Mouse (Mus musculus) CH12.LX (cell line): Measurements from ENCODE around the gene Dusp6. TPM values are rescaled to one million over a fixed set of nuclear protein-coding genes. Genes with fewer than 3 reads are reported as not detected.

Experiments used
- DNase-seq: peaks from one replicate; pipeline ENCODE4 v3.0.0-alpha.2; 2013; ENCODE audit errors: extremely low read depth
- H3K27ac ChIP-seq: 2 replicates; pipeline ENCODE4 v1.5.1; 2012; ENCODE audit warnings: low read depth, mild to moderate bottlenecking, control low read depth, moderate library complexity; ENCODE audit not compliant: insufficient read depth
- H3K27me3 ChIP-seq: replicated peaks from 2 replicates; pipeline ENCODE3; 2012; ENCODE audit warnings: inconsistent platforms
- H3K36me3 ChIP-seq, 2 experiments: replicated peaks in 1 of 2; 2 replicates each; pipeline versions ENCODE3 to v1.6.1; 2012; ENCODE audit warnings: inconsistent platforms in 1 of 2, low read length in 1 of 2, mild to moderate bottlenecking in 1 of 2, mixed read lengths in 1 of 2, moderate library complexity in 1 of 2; ENCODE audit not compliant: control insufficient read depth in 1 of 2, insufficient read depth in 1 of 2
- H3K4me1 ChIP-seq, 2 experiments: 2 replicates each; pipeline ENCODE4 v1.6.1; 2012; ENCODE audit warnings: inconsistent platforms in 1 of 2, moderate library complexity in 1 of 2; ENCODE audit not compliant: insufficient read depth in 2 of 2, control insufficient read depth in 1 of 2
- H3K4me2 ChIP-seq: 2 replicates; pipeline ENCODE4 v1.6.1; 2012; ENCODE audit warnings: low read depth, mild to moderate bottlenecking, control low read depth; ENCODE audit not compliant: poor library complexity, insufficient read depth, severe bottlenecking
- H3K4me3 ChIP-seq, 3 experiments: fragments of 150-350 bp in 1 of 3; sonication (generic) in 1 of 3; replicated peaks in 1 of 3; 2 replicates each; pipeline versions ENCODE3 to v1.5.1; 2011 to 2012; ENCODE audit warnings: low read depth in 2 of 3, low read length in 2 of 3, mild to moderate bottlenecking in 2 of 3, moderate library complexity in 2 of 3, control low read depth in 1 of 3, improper control_type of control experiment in 1 of 3, inconsistent platforms in 1 of 3, mixed read lengths in 1 of 3; ENCODE audit not compliant: poor library complexity in 1 of 3
- H3K79me2 ChIP-seq: replicated peaks from 2 replicates; pipeline ENCODE4 v1.6.1; 2012; ENCODE audit warnings: mild to moderate bottlenecking, moderate library complexity; ENCODE audit not compliant: control insufficient read depth, poor library complexity, insufficient read depth, severe bottlenecking; ENCODE audit errors: extremely low read depth
- H3K9ac ChIP-seq: 2 replicates; pipeline ENCODE4 v1.6.1; 2012; ENCODE audit warnings: low read depth, mild to moderate bottlenecking, control low read depth, moderate library complexity; ENCODE audit not compliant: insufficient read depth
- H3K9me3 ChIP-seq: replicated peaks from 2 replicates; pipeline ENCODE3; 2012; ENCODE audit warnings: low read length, inconsistent platforms, mixed read lengths
- BHLHE40 ChIP-seq: IDR thresholded peaks from 2 replicates; pipeline ENCODE4 v1.6.1; 2011; ENCODE audit warnings: mild to moderate bottlenecking, low read depth, low read length, improper control_type of control experiment
- CHD1 ChIP-seq: IDR thresholded peaks from 2 replicates; pipeline ENCODE4 v1.6.1; 2012; ENCODE audit warnings: low read depth, low read length, improper control_type of control experiment, inconsistent platforms
- CTCF ChIP-seq, 2 experiments: IDR thresholded peaks in 1 of 2; conservative IDR thresholded peaks in 1 of 2; 2 replicates each; pipeline ENCODE4 v1.5.1; 2011 to 2012; ENCODE audit warnings: low read depth in 2 of 2, low read length in 2 of 2, improper control_type of control experiment in 1 of 2, inconsistent platforms in 1 of 2, mild to moderate bottlenecking in 1 of 2, moderate library complexity in 1 of 2
- E2F4 ChIP-seq: IDR thresholded peaks from 2 replicates; pipeline ENCODE4 v1.6.1; 2011; ENCODE audit warnings: low read depth, low read length, improper control_type of control experiment; ENCODE audit not compliant: insufficient replicate concordance
- EP300 ChIP-seq: IDR thresholded peaks from 2 replicates; pipeline ENCODE4 v1.6.1; 2011; ENCODE audit warnings: low read length, improper control_type of control experiment
- ETS1 ChIP-seq: conservative IDR thresholded peaks from 2 replicates; pipeline ENCODE4 v1.6.1; 2012; ENCODE audit warnings: low read depth, mild to moderate bottlenecking, inconsistent platforms, low read length, improper control_type of control experiment, moderate library complexity
- GABPA ChIP-seq: IDR thresholded peaks from 2 replicates; pipeline ENCODE4 v1.6.1; 2012; ENCODE audit warnings: low read depth, low read length, improper control_type of control experiment, inconsistent platforms; ENCODE audit not compliant: insufficient replicate concordance
- HCFC1 ChIP-seq: IDR thresholded peaks from 2 replicates; pipeline ENCODE4 v1.6.1; 2012; ENCODE audit warnings: low read depth, mild to moderate bottlenecking, inconsistent platforms, low read length, improper control_type of control experiment
- IRF4 ChIP-seq: IDR thresholded peaks from 2 replicates; pipeline ENCODE4 v1.6.1; 2014; ENCODE audit warnings: low read depth, mild to moderate bottlenecking, inconsistent platforms, low read length, improper control_type of control experiment
- JUN ChIP-seq: IDR thresholded peaks from 2 replicates; pipeline ENCODE4 v1.6.1; 2011; ENCODE audit warnings: low read depth, mild to moderate bottlenecking, low read length, improper control_type of control experiment, moderate library complexity; ENCODE audit not compliant: insufficient read depth
- KAT2A ChIP-seq: IDR thresholded peaks from 2 replicates; pipeline ENCODE4 v1.6.1; 2012; ENCODE audit warnings: low read length, improper control_type of control experiment, inconsistent platforms; ENCODE audit not compliant: insufficient replicate concordance
- MAFK ChIP-seq: IDR thresholded peaks from 2 replicates; pipeline ENCODE4 v1.6.1; 2011; ENCODE audit warnings: low read length, improper control_type of control experiment; ENCODE audit not compliant: insufficient replicate concordance
- MAX ChIP-seq: IDR thresholded peaks from 2 replicates; pipeline ENCODE4 v1.6.1; 2011; ENCODE audit warnings: low read length, improper control_type of control experiment
- MEF2A ChIP-seq: IDR thresholded peaks from 2 replicates; pipeline ENCODE4 v1.6.1; 2014; ENCODE audit warnings: low read depth, mild to moderate bottlenecking, inconsistent platforms, low read length, improper control_type of control experiment, borderline replicate concordance
- NELFE ChIP-seq: IDR thresholded peaks from 2 replicates; pipeline ENCODE4 v1.6.1; 2011; ENCODE audit warnings: low read depth, low read length, improper control_type of control experiment
- NRF1 ChIP-seq: IDR thresholded peaks from 2 replicates; pipeline ENCODE4 v1.6.1; 2014; ENCODE audit warnings: low read depth, mild to moderate bottlenecking, inconsistent platforms, low read length, improper control_type of control experiment, moderate library complexity
- POLR2AphosphoS2 ChIP-seq: IDR thresholded peaks from 2 replicates; pipeline ENCODE4 v1.6.1; 2011; ENCODE audit warnings: low read depth, low read length, improper control_type of control experiment
- RCOR1 ChIP-seq: conservative IDR thresholded peaks from 2 replicates; pipeline ENCODE4 v1.6.1; 2012; ENCODE audit warnings: low read depth, mild to moderate bottlenecking, inconsistent platforms, low read length, improper control_type of control experiment
- SMC3 ChIP-seq: IDR thresholded peaks from 2 replicates; pipeline ENCODE4 v1.6.1; 2011; ENCODE audit warnings: low read depth, low read length, improper control_type of control experiment
- TBP ChIP-seq: conservative IDR thresholded peaks from 2 replicates; pipeline ENCODE4 v1.6.1; 2011; ENCODE audit warnings: low read depth, low read length, improper control_type of control experiment
- TCF12 ChIP-seq: IDR thresholded peaks from 2 replicates; pipeline ENCODE4 v1.6.1; 2014; ENCODE audit warnings: low read depth, mild to moderate bottlenecking, inconsistent platforms, low read length, improper control_type of control experiment
- UBTF ChIP-seq: IDR thresholded peaks from 2 replicates; pipeline ENCODE4 v1.6.1; 2012; ENCODE audit warnings: low read depth, mild to moderate bottlenecking, inconsistent platforms, low read length, improper control_type of control experiment, moderate library complexity
- USF1 ChIP-seq: IDR thresholded peaks from 2 replicates; pipeline ENCODE4 v1.6.1; 2014; ENCODE audit warnings: low read depth, mild to moderate bottlenecking, inconsistent platforms, low read length, improper control_type of control experiment
- ZC3H11A ChIP-seq: IDR thresholded peaks from 2 replicates; pipeline ENCODE4 v1.6.1; 2012; ENCODE audit warnings: low read depth, mild to moderate bottlenecking, inconsistent platforms, low read length, improper control_type of control experiment
- dilution Hi-C: fragments of 300-500 bp; cut with MboI; formaldehyde crosslinking; loops from 2 replicates; pipeline ENCODE4 v1.14.3; 2020; ENCODE audit warnings: low sequenced_read_pairs; ENCODE audit not compliant: extremely low pct_unique_long_range_greater_than_20kb, extremely low pct_ligation_motif_present
- in situ Hi-C: fragments of 300-500 bp; cut with MboI; formaldehyde crosslinking; loops from 3 replicates; pipeline ENCODE4 v1.14.3; 2019; ENCODE audit warnings: low sequenced_read_pairs, low pct_ligation_motif_present, low pct_unique_long_range_greater_than_20kb, mixed read lengths
- polyA plus RNA-seq: library from polyadenylated mRNA; unstranded; fragments of >175 nt; gene quantifications from 2 replicates; pipeline ENCODE4 v1.2.1, GENCODE M21; 2012; ENCODE audit warnings: low read depth; ENCODE audit not compliant: insufficient read length
- total RNA-seq, 2 experiments: library from RNA; depleted of rRNA; stranded (reverse); fragments of 300-350 nt in 1 of 2; fragments of >200 nt in 1 of 2; gene quantifications; 2 replicates each; pipeline ENCODE4 v1.2.3; 2012 to 2014

Dusp6 gene
- total and polyA plus RNA-seq, 3 experiments = 6.1 to 11.6 (median 7.6) TPM

DNA sequence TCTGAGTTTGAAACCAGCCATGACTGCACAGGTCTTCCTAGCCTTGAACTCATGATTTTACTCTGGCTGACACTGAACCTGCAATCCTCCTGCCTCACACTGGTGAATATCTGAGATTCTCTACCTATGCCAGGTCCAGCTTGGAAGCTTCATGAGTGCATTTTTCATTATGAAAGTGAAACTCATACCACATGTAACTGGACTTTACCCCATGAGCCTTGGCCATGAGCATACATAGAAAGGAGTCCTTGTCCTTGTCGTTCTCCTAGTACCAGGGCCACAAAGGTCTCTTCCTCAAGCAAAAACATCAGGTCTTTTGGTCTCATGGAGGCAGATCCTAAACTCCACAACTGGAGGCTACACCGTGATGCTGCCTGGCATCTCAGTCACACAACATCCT, 9.6 kb upstream of the Dusp6 start:
- peaks cover 4 to 7% of the 10 kb centered on the region in 2 experiments; a peak in 3 of 4 replicates for H3K4me1 ChIP-seq
- no peak for TF ChIP-seq ZC3H11A
- no peak for TF ChIP-seq ETS1
- TF ChIP-seq TCF12 = no peak
- TF ChIP-seq HCFC1 = no peak
- no peak for TF ChIP-seq E2F4
- TF ChIP-seq NELFE = no peak
- TF ChIP-seq EP300 = no peak
- no peak for TF ChIP-seq MAFK
- TF ChIP-seq POLR2AphosphoS2 = no peak
- TF ChIP-seq UBTF = no peak
- TF ChIP-seq NRF1 = no peak
- TF ChIP-seq GABPA = no peak
- TF ChIP-seq BHLHE40 = no peak
- TF ChIP-seq JUN = no peak
- TF ChIP-seq IRF4 = no peak
- no peak for TF ChIP-seq RCOR1
- no peak for TF ChIP-seq USF1
- no peak for TF ChIP-seq CTCF (conservative IDR thresholded peaks at IDR 0.05 in 1 of 2, IDR thresholded peaks at IDR 0.05 in 1 of 2; ENCODE audit: low read depth in 2 of 2, low read length in 2 of 2)
- TF ChIP-seq KAT2A = no peak
- no peak for TF ChIP-seq MEF2A
- TF ChIP-seq, all 38 proteins: peak for 0
- Histone ChIP-seq H3K27ac (no peak overlapping the region), H3K79me2 (no peaks in the 10 kb centered on the region), H3K9me3 (no peaks in the 10 kb centered on the region), H3K4me3 (no peak overlapping the region), H3K27me3 (no peaks in the 10 kb centered on the region), H3K4me2 (no peak overlapping the region), H3K36me3 (no peaks in the 10 kb centered on the region), H3K9ac (no peak overlapping the region)
- no peak for DNase-seq
- in situ Hi-C loops (no loop called here), dilution Hi-C loops (no loop called here)

DNA sequence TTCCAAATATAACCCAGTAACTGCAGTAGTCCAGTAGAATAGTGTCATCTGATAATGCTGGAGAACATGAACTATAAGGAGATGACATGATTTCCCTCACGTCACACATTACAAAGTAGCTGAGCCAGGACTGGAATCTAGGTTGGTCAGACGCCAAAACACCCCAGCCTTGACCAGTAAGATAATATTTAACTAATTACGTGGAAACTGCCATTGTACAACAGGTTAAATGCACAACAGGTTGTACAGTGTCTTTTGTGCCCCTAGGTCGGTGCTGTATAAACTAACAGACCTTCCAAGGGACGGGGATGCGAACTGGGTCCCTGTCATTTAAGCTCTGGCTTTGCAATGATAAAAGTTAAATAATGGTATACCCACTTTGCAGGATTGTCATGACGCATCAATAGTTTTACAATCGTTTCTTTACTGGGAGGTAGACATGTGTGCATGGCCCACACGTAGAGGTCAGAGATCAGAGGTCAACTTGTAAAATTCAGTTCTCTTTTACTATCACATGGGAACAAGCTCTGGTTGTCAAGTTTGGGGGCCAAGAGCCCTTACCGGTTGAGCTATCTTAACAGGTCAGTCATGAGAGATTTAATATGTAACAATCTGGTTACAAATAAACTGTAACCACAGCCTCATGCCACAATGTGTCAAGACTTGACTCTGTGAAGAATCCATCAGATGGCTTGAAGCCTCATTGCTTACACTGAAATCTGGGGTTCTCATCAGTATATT, 7.0 kb upstream of the Dusp6 start:
- Histone ChIP-seq H3K36me3 (no peaks in the 10 kb centered on the region), H3K27me3 (no peaks in the 10 kb centered on the region), H3K27ac (no peak overlapping the region), H3K9ac (no peak overlapping the region), H3K4me2 (no peak overlapping the region), H3K4me1 (peaks cover 4 to 17% of the 10 kb centered on the region in 2 experiments), H3K4me3 (no peak overlapping the region), H3K9me3 (no peaks in the 10 kb centered on the region), H3K79me2 (no peaks in the 10 kb centered on the region)
- in situ Hi-C loops = no loop called here
- TF ChIP-seq TCF12 (no peak), MAX (no peak), CHD1 (no peak), USF1 (no peak), EP300 (no peak), TBP (no peak), SMC3 (no peak), HCFC1 (no peak)
- no peak for DNase-seq
- dilution Hi-C loops = no loop called here
